Mouse (Mus musculus): ENCODE results near the gene Kmt2a. TPM values are rescaled to one million over a fixed set of nuclear protein-coding genes. Genes with fewer than 3 reads are reported as not detected.

Gene Kmt2a
- polyA plus RNA-seq, 1 experiment from 2014 or later, result 14.4 TPM

GRCm38 (mm10) chr9:44760873-44761272 is 120.2 kb downstream of the Kmt2a start:
- H3K9me3 ChIP-seq (ENCODE audit: control insufficient read depth, low read length), result no peaks in the 10 kb centered on the region
- H3K27me3 ChIP-seq (replicated peaks; ENCODE audit: control insufficient read depth, insufficient read depth, low read length), result no peaks in the 10 kb centered on the region
- no peak overlapping the region for H3K27ac ChIP-seq (ENCODE audit: low read depth, low read length)
- peaks cover 9% of the 10 kb centered on the region for H3K4me1 ChIP-seq (ENCODE audit: control insufficient read depth, insufficient read depth, low read depth, low read length)
- no peak for ATAC-seq
- WGBS, result 76% methylated on average over 2 of the region's 2 CpGs
- H3K9ac ChIP-seq (ENCODE audit: low read depth, low read length), result no peak overlapping the region
- H3K36me3 ChIP-seq (ENCODE audit: control insufficient read depth, insufficient read depth, low read length), result peaks cover 9% of the 10 kb centered on the region
- H3K4me3 ChIP-seq (ENCODE audit: low read length), result no peak overlapping the region
- no peak overlapping the region for H3K4me2 ChIP-seq (ENCODE audit: low read length)

Other genes starting within 250 kb of the Kmt2a start
- not detected in 2 replicates for gene Treh, start 208.1 kb downstream of the Kmt2a start, polyA plus RNA-seq (2015; fragmentation: Nextera tagmentation; extraction: Ambion mirVana)
- gene Phldb1, start 146.1 kb downstream of the Kmt2a start, polyA plus RNA-seq (2015; fragmentation: Nextera tagmentation; extraction: Ambion mirVana), result 37.4 and 44.2 TPM in 2 replicates
- 130 and 145 TPM in 2 replicates for gene Arcn1, start 113.5 kb downstream of the Kmt2a start, polyA plus RNA-seq (2015; fragmentation: Nextera tagmentation; extraction: Ambion mirVana)
- 152 and 160 TPM in 2 replicates for gene Ift46, start 113.4 kb downstream of the Kmt2a start, polyA plus RNA-seq (2015; fragmentation: Nextera tagmentation; extraction: Ambion mirVana)
- 23.5 and 24.8 TPM in 2 replicates for gene Tmem25, start 82.0 kb downstream of the Kmt2a start, polyA plus RNA-seq (2015; fragmentation: Nextera tagmentation; extraction: Ambion mirVana)
- not detected in 2 replicates for gene Ttc36, start 78.2 kb downstream of the Kmt2a start, polyA plus RNA-seq (2015; fragmentation: Nextera tagmentation; extraction: Ambion mirVana)
- gene Atp5l, start 39.4 kb upstream of the Kmt2a start, polyA plus RNA-seq (2015; fragmentation: Nextera tagmentation; extraction: Ambion mirVana), result 711 and 802 TPM in 2 replicates
- 31.8 and 35.0 TPM in 2 replicates for gene Ube4a, start 84.3 kb upstream of the Kmt2a start, polyA plus RNA-seq (2015; fragmentation: Nextera tagmentation; extraction: Ambion mirVana)
- not detected in 2 replicates for gene Cd3g, start 99.1 kb upstream of the Kmt2a start, polyA plus RNA-seq (2015; fragmentation: Nextera tagmentation; extraction: Ambion mirVana)
- gene Cd3d, start 100.5 kb upstream of the Kmt2a start, polyA plus RNA-seq (2015; fragmentation: Nextera tagmentation; extraction: Ambion mirVana), result not detected in 2 replicates
- 0.15 and 0.19 TPM in 2 replicates for gene Cd3e, start 128.3 kb upstream of the Kmt2a start, polyA plus RNA-seq (2015; fragmentation: Nextera tagmentation; extraction: Ambion mirVana)
- 2.5 and 3.0 TPM in 2 replicates for gene Mpzl2, start 158.5 kb upstream of the Kmt2a start, polyA plus RNA-seq (2015; fragmentation: Nextera tagmentation; extraction: Ambion mirVana)
- 1.0 and 1.2 TPM in 2 replicates for gene Mpzl3, start 173.9 kb upstream of the Kmt2a start, polyA plus RNA-seq (2015; fragmentation: Nextera tagmentation; extraction: Ambion mirVana)
- 0.25 and 0.37 TPM in 2 replicates for gene Jaml, start 197.9 kb upstream of the Kmt2a start, polyA plus RNA-seq (2015; fragmentation: Nextera tagmentation; extraction: Ambion mirVana)
- 10.0 and 10.5 TPM in 2 replicates for gene Scn2b, start 236.5 kb upstream of the Kmt2a start, polyA plus RNA-seq (2015; fragmentation: Nextera tagmentation; extraction: Ambion mirVana)